Mouse (Mus musculus) B cell, adult 67 days (primary cell): ENCODE results near the gene Upf3b. TPM values are rescaled to one million over a fixed set of nuclear protein-coding genes. Genes with fewer than 3 reads are reported as not detected.

Experiments used
- total RNA-seq, 2 experiments: library from RNA; stranded (reverse); gene quantifications; 4 replicates each; pipeline ENCODE4 v1.2.4; 2023

The Upf3b gene
- 10 to 100 TPM; 54.1 to 55.9 TPM for total RNA-seq

DNA sequence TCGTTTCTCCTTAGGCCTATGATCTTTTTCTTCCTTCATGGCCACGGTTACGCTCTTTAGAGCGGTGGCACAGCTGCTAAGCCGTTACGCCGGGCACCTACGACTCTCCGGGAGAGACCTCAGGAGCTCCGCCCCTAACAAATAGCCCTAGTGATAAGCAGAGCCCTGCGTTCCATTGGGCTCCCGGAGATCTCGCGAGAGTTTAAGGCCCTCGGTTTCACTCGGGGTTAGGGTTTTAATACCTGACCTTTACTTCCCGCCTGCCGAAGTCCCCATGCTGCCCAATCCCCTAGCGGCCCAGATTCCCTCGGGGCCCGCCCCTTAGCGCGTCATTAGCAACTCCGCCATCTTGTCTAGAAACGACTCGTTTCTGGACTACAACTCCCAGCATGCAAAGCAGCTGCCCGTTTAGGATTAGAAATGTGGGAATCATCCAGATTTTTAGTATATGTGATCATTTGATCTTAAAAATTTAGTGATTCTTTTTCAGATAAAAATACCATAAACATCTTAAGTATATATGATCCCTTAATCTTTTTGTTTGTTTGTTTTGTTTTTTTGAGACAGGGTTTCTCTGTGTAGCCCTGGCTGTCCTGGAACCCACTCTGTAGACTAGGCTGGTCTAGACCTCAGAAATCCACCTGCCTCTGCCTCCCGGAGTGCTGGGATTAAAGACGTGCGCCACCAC is at the start of gene Upf3b:
TSS of gene Upf3b (minus strand) at position 130 of the 688 bp plus-strand sequence.

DNA sequence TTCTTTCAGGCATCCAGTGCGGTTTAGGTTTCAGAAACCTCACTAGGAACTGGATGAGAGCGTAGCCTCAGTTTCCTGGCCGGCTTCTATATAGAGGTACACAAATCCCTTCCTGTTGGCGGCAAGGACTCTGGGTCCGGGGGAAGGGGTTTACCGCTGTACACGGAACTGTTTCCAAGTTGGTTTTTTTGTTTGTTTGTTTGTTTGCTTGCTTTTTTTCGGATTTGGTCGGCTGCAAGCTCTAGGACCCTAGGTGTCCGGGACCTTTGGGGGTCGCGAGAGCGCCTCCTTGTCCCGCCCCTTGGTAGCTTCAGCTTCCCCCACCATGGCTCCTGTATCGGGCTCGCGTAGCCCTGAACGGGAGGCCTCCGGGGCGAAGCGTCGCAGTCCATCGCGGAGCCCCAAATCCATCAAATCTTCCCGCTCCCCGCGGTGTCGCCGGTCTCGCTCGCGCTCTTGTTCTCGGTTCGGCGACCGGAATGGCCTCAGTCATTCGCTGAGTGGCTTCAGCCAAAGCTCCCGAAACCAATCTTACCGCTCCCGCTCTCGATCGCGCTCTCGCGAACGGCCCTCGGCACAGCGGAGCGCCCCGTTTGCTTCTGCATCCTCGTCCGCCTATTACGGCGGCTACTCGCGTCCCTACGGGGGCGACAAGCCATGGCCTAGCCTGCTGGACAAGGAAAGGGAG is 16.7 kb upstream of the Upf3b start, which contains the start of gene Nkap:
TSS of gene Nkap (plus strand) at position 125 of the 688 bp plus-strand sequence.

DNA sequence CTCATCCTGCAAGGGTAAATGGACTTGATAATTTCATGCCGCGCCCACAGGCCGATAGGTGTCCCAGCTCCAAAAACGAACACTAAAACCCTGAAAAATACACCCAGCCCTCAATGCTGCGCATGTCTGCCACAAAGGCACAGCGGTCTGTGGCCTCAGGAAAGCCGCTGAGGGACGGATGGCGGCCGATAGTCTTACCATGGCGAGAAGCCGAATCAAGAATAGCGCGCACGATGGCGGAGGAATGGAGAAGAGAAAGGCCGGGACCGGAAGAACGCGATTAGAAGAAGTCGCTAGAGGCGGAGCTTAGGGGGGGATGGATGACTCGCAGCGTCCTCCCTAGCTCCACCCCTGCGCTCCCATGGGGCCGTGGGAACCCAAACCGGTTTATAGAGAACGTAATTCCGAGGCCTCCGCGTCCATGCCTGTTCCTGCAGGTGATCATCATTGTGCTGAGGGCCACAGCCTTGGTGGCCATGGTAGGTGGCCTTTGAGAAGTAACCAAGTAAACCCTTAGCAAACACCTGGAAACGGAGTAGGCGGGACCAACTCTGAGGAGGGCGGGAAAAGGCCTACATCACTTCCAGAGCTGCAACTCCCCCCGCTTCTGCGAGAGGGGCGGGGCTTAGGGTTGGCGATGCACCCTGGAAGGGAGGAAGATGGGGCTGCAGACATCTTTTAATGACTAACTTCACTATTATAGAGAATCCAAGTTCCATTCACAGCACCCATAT is 25.0 kb downstream of the Upf3b start, which contains the start of gene Rpl39:
TSS of gene Rpl39 (minus strand) at position 476 of the 734 bp plus-strand sequence.

DNA sequence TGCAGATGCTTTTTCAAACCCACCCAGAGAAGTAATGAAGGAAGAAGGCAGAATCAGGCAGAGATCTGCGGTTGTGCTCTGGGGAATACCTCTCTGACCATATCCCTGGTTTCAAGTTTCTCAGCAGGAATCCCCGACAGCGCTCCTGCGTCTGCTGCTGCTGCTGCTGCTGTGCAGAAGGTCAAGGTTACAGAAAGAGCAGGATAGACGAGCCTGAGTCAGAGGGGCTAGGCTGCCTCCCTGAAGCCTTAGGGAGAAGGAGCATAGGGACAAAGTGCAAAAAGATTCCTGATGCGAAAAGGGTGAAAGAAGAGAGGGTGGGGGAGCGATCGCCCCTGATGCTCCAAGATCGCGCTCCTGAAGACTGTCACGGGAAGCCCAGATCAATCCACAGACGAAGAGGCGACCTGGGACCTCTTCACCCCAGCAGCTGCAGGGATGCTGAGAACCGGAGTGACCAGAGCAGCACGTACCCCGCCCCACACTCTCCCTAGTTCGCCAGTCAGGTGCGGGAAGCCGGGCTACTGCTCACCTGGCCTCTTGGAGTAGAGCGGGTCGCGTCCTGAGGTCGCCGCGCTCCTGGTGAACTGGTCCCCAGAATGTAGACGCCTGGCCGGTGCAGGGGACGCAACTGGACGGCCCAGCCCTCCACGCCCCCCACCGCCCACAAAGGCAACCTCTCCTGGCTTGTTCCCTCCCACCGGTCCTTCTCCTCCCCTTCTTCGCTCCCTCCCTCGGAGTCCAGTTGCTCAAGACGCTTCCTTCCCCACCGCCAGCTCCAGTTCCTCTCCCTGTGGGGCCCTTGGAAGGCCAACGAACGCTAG is 61.8 kb downstream of the Upf3b start, which contains the start of gene Sowahd:
TSS of gene Sowahd (plus strand) at position 780 of the 824 bp plus-strand sequence.

Other genes with a start within 250 kb of the Upf3b start
- 10 to 100 TPM; 67.4 to 81.5 TPM for gene Ube2a, start 236.4 kb downstream of the Upf3b start, total RNA-seq
- 10 to 100 TPM; 35.8 to 44.4 TPM for gene C330007P06Rik, start 236.2 kb downstream of the Upf3b start, total RNA-seq
- 10 to 100 TPM; 13.0 to 13.3 TPM for gene Nkrf, start 207.4 kb downstream of the Upf3b start, total RNA-seq
- 100 to 1,000 TPM; 100 to 126 TPM for gene Sept6, start 118.5 kb downstream of the Upf3b start, total RNA-seq
- gene Sowahd, start 61.5 kb downstream of the Upf3b start, total RNA-seq, result not detected
- gene Rpl39, start 24.9 kb downstream of the Upf3b start, total RNA-seq, result 1,000 to 10,000 TPM; 1,325 to 1,365 TPM
- 10 to 100 TPM; 18.8 to 20.2 TPM for gene Nkap, start 16.5 kb upstream of the Upf3b start, total RNA-seq
- gene Akap14, start 58.5 kb upstream of the Upf3b start, total RNA-seq, result not detected
- gene Ndufa1, start 80.8 kb upstream of the Upf3b start, total RNA-seq, result 10 to 100 TPM; 83.4 to 91.6 TPM
- gene Rnf113a1, start 80.9 kb upstream of the Upf3b start, total RNA-seq, result 1 to 10 TPM; 1.5 to 2.2 TPM
- not detected for gene Gm9, start 100.7 kb upstream of the Upf3b start, total RNA-seq
- gene Rhox1, start 111.9 kb upstream of the Upf3b start, total RNA-seq, result not detected
- not detected for gene Rhox2a, start 134.7 kb upstream of the Upf3b start, total RNA-seq
- not detected for gene Rhox3a, start 139.6 kb upstream of the Upf3b start, total RNA-seq
- gene Rhox4a, start 155.0 kb upstream of the Upf3b start, total RNA-seq, result not detected